Mouse (Mus musculus): ENCODE measurements at regions not wholly inside any gene's neighbourhood (a gene's known extent, or its start where the extent isn't known, plus 50 kb on each side); places are given as distances from the start of the nearest gene placed in this dataset.

DNA sequence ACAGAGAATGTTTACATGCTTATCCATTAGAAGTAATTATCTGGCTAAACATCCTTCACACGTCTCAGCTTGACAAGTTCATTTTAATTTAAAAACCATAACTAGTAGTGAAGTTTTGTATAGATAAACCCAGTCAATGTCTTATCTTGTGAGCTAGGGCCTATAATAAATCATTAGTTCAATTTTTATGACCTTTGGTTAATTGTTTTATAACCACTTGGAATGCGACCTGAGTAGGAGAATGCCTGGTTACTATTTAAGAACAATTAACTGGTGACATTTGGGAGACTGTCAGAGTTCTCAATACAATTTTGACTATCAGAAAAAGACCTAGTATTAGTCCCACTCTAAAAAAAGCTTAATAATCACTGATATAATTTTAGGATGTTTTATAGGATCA is 813.6 kb downstream of the Gm9008 start:
- no peak for DNase-seq (ENCODE audit: extremely low spot score in 1 of 2, low spot score in 1 of 2)

DNA sequence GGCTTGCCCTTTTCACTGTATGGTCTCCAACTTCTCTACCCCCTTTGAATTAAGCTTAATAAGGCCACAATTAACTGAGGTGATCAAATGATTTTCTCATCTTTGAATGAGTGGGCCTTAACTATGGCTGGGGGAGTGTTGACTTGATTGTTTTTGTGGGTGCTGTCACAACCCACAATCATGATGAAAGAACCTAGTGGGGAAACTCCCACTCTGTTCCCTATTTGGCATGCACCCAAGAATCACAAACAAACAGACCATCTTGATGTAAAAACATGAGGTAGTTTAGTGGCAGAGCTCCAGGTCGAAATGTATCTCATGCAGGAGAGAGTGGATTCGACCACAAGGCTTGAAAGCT is 853.2 kb downstream of the Gm9008 start:
- no peak for DNase-seq (ENCODE audit: extremely low spot score in 1 of 2, low spot score in 1 of 2)

DNA sequence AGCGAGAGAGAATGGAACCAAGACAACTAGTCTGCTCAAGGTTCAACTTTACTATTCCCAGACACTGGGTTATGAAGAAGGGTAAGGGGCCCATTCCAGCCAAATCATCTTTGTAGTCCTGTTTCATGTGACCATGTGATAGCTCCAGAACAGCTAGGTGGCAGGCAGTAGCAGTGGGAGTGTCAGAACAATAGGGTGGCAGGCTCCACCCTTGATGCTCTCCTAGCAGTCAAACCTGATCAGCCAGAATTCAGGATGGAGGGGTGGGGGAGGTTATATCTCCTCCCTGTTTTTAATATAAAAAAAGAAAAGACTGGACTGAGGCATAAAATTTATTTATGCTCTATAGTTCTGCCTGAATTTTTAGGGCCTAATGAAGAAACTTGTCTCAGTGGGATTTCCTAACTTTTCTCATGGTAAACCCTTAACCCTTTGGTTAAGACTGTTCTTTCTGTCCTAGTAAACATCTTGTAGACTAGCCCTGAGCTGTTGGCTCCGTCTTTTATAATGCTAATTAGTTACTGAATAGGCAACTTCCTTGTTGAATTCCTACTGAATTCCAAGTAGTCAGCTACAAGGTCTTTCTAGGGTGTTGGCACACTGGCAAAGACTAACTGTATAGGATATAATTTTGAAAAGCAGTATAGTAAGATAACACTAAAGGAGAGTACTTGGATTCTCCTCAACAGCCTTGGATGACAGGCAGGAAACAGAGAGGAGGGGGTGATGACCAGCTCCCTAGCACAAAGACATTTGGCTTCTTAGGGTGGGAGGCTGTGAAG is 853.8 kb downstream of the Gm9008 start:
- DNase-seq (ENCODE audit: extremely low spot score in 1 of 2, low spot score in 1 of 2) = no peak

DNA sequence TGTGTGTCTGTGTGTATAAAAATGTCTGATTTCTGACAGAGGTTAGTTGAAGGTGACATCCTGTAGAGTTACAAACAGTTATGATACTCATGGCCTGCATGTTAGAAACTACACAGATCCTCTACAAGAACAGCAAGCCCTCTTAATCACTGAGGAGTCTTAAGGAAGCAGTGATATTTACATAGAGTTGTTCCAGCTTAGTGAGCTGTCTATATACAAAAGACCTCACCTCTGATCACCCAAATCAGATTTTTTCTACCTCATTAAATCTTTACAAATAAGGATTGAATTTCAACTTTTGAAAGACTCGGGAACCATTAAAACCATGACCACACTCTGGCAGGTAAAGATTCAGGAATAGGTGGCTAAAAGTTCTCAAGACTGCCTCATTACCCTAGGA is 861.5 kb downstream of the Gm9008 start:
- no peak for DNase-seq (ENCODE audit: extremely low spot score in 1 of 2, low spot score in 1 of 2)

DNA sequence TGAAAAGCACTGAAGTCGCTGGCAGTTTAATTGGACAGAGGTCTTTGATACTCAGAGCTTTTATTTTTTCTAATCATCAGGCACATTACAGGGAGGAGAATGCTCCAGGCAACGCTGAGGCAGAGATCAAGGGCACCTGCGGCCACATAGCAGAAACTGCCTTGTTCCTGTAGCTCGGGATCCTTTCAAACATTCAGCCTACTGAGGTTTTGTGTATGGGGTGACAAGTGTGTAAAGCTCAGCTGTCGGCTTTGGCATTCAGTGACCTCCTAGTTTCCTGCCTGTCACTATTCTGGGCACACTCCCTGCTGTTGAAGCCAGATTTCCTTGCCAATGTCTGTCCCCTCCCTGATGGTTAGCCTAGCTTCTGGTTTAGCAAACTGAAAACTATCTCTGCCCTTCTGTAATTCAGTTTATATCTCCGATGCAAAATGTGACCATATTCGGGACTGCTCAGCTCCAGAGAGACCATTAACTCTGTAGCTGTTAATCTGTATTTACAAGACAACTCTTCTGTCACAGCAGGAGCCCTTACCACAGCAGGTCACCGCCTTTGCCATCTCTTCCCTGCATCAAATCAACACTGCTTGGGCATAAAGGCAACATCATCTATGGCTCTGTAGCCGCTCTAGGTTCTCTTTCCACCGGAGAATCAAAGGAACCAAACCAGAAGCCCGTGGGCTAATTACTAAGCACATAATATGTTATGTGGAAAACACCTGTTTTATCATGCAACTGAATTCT is 894.9 kb downstream of the Gm9008 start:
- peak in 1 of 2 experiments; percentile 7 for DNase-seq (ENCODE audit: extremely low spot score in 1 of 2, low spot score in 1 of 2)

DNA sequence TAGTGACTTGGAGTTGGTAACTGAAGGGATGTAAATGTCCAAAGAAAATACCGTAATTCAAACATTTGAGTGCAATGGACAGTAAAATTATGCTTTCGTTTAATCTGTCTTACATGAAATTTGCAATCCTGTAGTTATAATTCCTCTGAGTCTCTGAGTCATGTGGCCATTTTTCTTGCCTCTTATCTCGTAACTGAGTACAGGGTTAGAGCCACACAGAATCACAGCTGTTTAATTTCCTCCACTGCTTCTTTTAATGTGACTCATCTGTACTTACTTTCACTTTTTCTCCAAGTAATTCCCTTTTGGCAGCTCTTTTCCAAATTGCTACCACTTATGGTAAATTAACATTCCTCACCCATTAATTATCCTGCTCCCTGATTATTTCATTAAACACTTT is 939.2 kb downstream of the Gm9008 start:
- DNase-seq (ENCODE audit: extremely low spot score in 1 of 2, low spot score in 1 of 2) = no peak

DNA sequence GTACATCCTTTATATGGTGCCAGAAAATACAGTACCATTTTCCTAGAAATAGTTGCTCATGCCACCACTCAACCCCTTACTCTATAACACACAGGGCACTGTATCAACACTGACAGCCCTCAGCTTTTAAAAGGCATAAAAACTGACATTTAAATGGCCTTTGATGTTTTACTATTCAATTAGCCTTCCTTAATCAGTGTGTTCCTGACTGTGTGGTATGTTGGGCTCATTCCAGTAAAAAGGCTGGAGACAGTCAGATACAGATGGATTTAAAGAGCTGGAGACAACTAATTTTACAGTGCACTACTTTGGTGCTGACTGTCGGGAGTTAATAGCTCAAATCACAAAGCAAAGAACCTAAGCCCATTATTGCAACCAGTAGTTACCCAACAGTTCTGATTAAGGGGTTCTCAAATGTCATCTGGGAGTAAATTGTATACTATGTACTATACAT is 955.3 kb downstream of the Gm9008 start:
- no peak for DNase-seq (ENCODE audit: extremely low spot score in 1 of 2, low spot score in 1 of 2)

DNA sequence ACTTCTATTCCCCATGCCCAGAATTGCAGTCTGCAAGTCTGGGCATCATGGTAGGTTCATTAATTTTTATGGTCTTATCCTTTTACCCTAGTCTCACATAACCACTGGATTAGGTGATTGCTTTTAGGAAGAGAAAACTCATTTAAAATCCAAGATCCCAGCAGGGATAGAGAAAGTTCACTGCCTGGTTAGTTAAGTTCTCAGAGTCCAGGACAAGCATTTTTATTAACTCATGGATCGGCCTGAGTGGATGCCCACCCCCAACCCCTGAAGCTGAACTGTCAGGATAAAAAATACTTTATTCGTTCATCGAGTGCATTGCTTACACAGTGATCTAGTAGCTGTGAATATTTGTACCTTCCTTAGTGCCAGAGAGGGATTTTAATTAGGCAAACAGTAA is 957.9 kb downstream of the Gm9008 start:
- no peak for DNase-seq (ENCODE audit: extremely low spot score in 1 of 2, low spot score in 1 of 2)
